Mouse (Mus musculus) G1E (cell line): ENCODE data around the gene 1700113H08Rik.

ENCODE experiments used
- CTCF ChIP-seq: IDR thresholded peaks from 2 replicates; pipeline ENCODE4 v1.5.1; 2012; ENCODE audit warnings: low read depth, low read length, inconsistent platforms, mixed read lengths
- GATA1 ChIP-seq: IDR thresholded peaks from 2 replicates; pipeline ENCODE4 v1.6.1; 2012; ENCODE audit warnings: borderline replicate concordance, low read length, inconsistent platforms, mixed read lengths
- GATA2 ChIP-seq: IDR thresholded peaks from 2 replicates; pipeline ENCODE4 v1.6.1; 2012; ENCODE audit warnings: low read depth, low read length, inconsistent platforms, borderline replicate concordance
- POLR2AphosphoS5 ChIP-seq: IDR thresholded peaks from 2 replicates; pipeline ENCODE4 v1.6.1; 2012; ENCODE audit warnings: low read depth, low read length, inconsistent platforms; ENCODE audit not compliant: insufficient replicate concordance
- TAL1 ChIP-seq: conservative IDR thresholded peaks from 2 replicates; pipeline ENCODE4 v1.6.1; 2012; ENCODE audit warnings: low read depth, low read length, inconsistent platforms, mixed read lengths

GRCm38 (mm10) chr10:87107565-87108297, 49.9 kb downstream of the 1700113H08Rik start:
- TF ChIP-seq POLR2AphosphoS5 (no peak), CTCF (no peak), GATA2 (no peak), TAL1 (no peak), GATA1 (no peak)
